Mouse (Mus musculus) forebrain, embryonic 14.5 days (tissue): ENCODE data around the gene Gm21117. TPM values are rescaled to one million over a fixed set of nuclear protein-coding genes. Genes with fewer than 3 reads are reported as not detected.
"Not testable (repeated sequence)": the region's sequence is repeated elsewhere in the genome, so short reads cannot be mapped to it uniquely, and the experiment has no call there.

Source experiments
- ATAC-seq: fragments of 200-750 bp; cut with Nextera tagmentation; 2 replicates; pipeline ENCODE4 v1.8.0; 2017; ENCODE audit warnings: mild to moderate bottlenecking, moderate library complexity
- DNase-seq: peaks from one replicate; pipeline ENCODE4 v3.0.0-alpha.2; 2015; ENCODE audit warnings: low spot score
- H3K27ac ChIP-seq: fragments of 300-500 bp; sonication (generic); 2 replicates; pipeline ENCODE4 v1.5.1; 2014; ENCODE audit warnings: low read depth, mild to moderate bottlenecking, control low read depth, low read length, moderate library complexity
- H3K27me3 ChIP-seq: fragments of 300-500 bp; sonication (generic); replicated peaks from 2 replicates; pipeline ENCODE4 v1.6.1; 2014; ENCODE audit warnings: low read length, control low read depth, mixed read lengths; ENCODE audit not compliant: control insufficient read depth, insufficient read depth
- H3K36me3 ChIP-seq: fragments of 300-500 bp; sonication (generic); 2 replicates; pipeline ENCODE4 v1.6.1; 2014; ENCODE audit warnings: low read length, control low read depth; ENCODE audit not compliant: control insufficient read depth, insufficient read depth
- H3K4me1 ChIP-seq: fragments of 300-500 bp; sonication (generic); 2 replicates; pipeline ENCODE4 v1.6.1; 2014; ENCODE audit warnings: antibody characterized with exemption, low read length, control low read depth; ENCODE audit not compliant: control insufficient read depth, insufficient read depth
- H3K4me2 ChIP-seq: fragments of 300-500 bp; sonication (generic); 2 replicates; pipeline ENCODE4 v1.6.1; 2014; ENCODE audit warnings: mild to moderate bottlenecking, control low read depth, low read length
- H3K4me3 ChIP-seq: fragments of 300-500 bp; sonication (generic); 2 replicates; pipeline ENCODE4 v1.5.1; 2014; ENCODE audit warnings: low read depth, low read length, control low read depth
- H3K9ac ChIP-seq: fragments of 300-500 bp; sonication (generic); 2 replicates; pipeline ENCODE4 v1.6.1; 2014; ENCODE audit warnings: mild to moderate bottlenecking, low read length, control low read depth, moderate library complexity
- H3K9me3 ChIP-seq: fragments of 300-500 bp; sonication (generic); replicated peaks from 2 replicates; pipeline ENCODE4 v1.6.1; 2016; ENCODE audit warnings: low read length, control low read depth, mixed read lengths; ENCODE audit not compliant: control insufficient read depth
- WGBS: fragments of 180-500 bp; shearing (Covaris S2); extraction: QIAGEN DNeasy Blood & Tissue Kit; methylation state at CpG from one replicate; pipeline ENCODE4 v1.1.7; 2014; 5-methylcytosine and 5-hydroxymethylcytosine counted together
- polyA plus RNA-seq: library from polyadenylated mRNA; unstranded; fragments of >200 nt; fragmentation: Nextera tagmentation; extraction: Ambion mirVana; gene quantifications from 2 replicates; pipeline ENCODE4 v1.2.1, GENCODE M21; 2014

Gene Gm21117
- polyA plus RNA-seq: not detected in 2 replicates

- H3K4me1 ChIP-seq, H3K4me3 ChIP-seq, H3K9ac ChIP-seq, H3K9me3 ChIP-seq, DNase-seq, H3K4me2 ChIP-seq, ATAC-seq, H3K27me3 ChIP-seq, H3K27ac ChIP-seq, H3K36me3 ChIP-seq: not testable (repeated sequence)
- no CpG with 5 or more reads among the region's 6 CpGs for WGBS
These were observed at the start of gene Gm21117 for GRCm38 (mm10) chrY:51124920-51125319. Gene Gm21117, plus strand, starts transcription at chrY:51125220.
